Mouse (Mus musculus) heart, embryonic 10.5 days (tissue): Measurements from ENCODE around the gene Ssbp3. TPM values are rescaled to one million over a fixed set of nuclear protein-coding genes. Genes with fewer than 3 reads are reported as not detected.

Experiments used
- DNase-seq: peaks from one replicate; pipeline ENCODE4 v3.0.0-alpha.2; 2017; ENCODE audit warnings: low spot score
- H3K27ac ChIP-seq: fragments of 300-500 bp; sonication (generic); 2 replicates; pipeline ENCODE4 v1.5.1; 2016; ENCODE audit warnings: mild to moderate bottlenecking
- H3K27me3 ChIP-seq: fragments of 300-500 bp; sonication (generic); 2 replicates; pipeline ENCODE4 v1.6.1; 2016; ENCODE audit warnings: mild to moderate bottlenecking; ENCODE audit not compliant: poor library complexity, insufficient read depth, severe bottlenecking
- H3K36me3 ChIP-seq: fragments of 300-500 bp; sonication (generic); 2 replicates; pipeline ENCODE4 v1.6.1; 2016; ENCODE audit warnings: mild to moderate bottlenecking, moderate library complexity
- H3K4me1 ChIP-seq: fragments of 300-500 bp; sonication (generic); 2 replicates; pipeline ENCODE4 v1.6.1; 2016; ENCODE audit warnings: mild to moderate bottlenecking
- H3K4me3 ChIP-seq: fragments of 300-500 bp; sonication (generic); 2 replicates; pipeline ENCODE4 v1.5.1; 2016; ENCODE audit warnings: mild to moderate bottlenecking, moderate library complexity
- H3K9me3 ChIP-seq: fragments of 300-500 bp; sonication (generic); 2 replicates; pipeline ENCODE4 v1.6.1; 2016; ENCODE audit warnings: mild to moderate bottlenecking, moderate library complexity
- WGBS: fragments of 180-500 bp; shearing (Covaris S2); methylation state at CpG from one replicate; pipeline ENCODE4 v1.1.7; 2016; 5-methylcytosine and 5-hydroxymethylcytosine counted together
- polyA plus RNA-seq: library from polyadenylated mRNA; unstranded; fragments of >200 nt; fragmentation: Nextera tagmentation; extraction: Ambion mirVana; gene quantifications from 2 replicates; pipeline ENCODE4 v1.2.1, GENCODE M21; 2016

The Ssbp3 gene
- polyA plus RNA-seq, 1 experiment from 2014 or later, result 139 TPM

DNA sequence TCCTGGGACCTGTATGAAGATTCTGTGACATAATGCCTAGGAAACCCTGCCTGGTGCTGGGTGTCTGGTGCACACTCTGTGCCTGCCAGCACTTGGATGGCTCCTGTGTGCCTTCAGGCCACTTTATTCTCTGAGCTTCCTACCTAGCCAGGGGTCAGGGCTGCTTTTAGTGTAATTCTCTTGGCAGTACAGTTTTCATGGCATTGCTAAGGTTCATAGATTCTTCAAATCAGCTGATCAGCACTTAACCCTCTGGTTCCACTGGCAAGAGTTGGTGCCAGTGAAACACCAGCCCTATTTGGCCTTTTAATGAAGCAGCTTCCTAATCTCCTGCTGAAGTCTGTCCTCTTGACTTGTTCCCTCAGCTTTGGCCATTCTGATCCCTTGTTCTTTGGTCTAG, 106.8 kb downstream of the Ssbp3 start:
- H3K27ac ChIP-seq, result no peak overlapping the region
- no peaks in the 10 kb centered on the region for H3K27me3 ChIP-seq
- peaks cover 88% of the 10 kb centered on the region for H3K4me1 ChIP-seq
- 0 out of 2 replicates have a peak, but pooled peaks cover 5% of the 10 kb centered on the region for H3K36me3 ChIP-seq
- no peak overlapping the region for H3K4me3 ChIP-seq
- no peak for DNase-seq
- H3K9me3 ChIP-seq, result no peaks in the 10 kb centered on the region

DNA sequence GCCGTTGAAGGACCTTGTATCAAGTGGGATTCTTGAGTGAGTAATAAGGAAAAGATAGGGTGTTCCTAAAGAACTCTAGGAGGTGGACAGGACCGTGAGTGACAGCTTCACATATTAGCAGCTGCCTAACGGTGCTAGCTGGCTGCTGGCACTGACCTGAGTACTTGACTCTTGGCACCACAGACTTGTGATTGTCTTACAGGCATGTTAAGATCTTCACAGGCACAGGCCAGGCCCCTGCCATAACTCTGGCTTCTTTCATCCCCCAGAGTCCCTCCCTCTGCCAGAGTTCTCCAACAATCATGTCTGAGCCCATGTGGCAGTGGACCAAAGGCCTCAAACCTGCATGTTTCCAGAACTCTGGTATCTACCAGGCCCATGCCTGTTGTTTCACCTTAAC, 108.0 kb downstream of the Ssbp3 start:
- H3K4me1 ChIP-seq, result peaks cover 75% of the 10 kb centered on the region
- no peaks in the 10 kb centered on the region for H3K27me3 ChIP-seq
- H3K4me3 ChIP-seq, result no peak overlapping the region
- H3K36me3 ChIP-seq, result peaks cover 10% of the 10 kb centered on the region; the same call in 1 of the 2 replicates
- no peak for DNase-seq
- WGBS, result 63% methylated on average over 3 of the region's 3 CpGs
- no peak overlapping the region for H3K27ac ChIP-seq
- H3K9me3 ChIP-seq, result no peaks in the 10 kb centered on the region

DNA sequence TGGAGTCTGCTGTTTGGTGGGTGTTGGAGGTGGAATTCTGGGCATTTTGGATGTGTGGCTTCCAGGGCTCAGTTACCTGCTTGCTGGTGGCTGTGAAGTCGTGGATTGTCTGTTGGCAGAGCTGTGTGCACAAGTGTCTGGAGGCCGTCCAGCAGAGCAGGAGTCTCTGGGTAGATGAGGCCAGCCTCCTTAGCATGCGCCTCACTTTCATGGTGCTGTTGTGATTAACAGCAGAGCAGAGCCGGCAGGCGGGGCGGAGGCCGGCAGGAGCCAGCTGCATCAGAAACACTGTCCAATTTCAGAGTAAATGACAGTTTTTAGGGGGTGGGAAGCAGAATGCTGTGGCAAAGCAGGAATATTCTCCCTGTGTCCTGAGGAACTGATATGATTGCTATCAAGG, 108.5 kb downstream of the Ssbp3 start:
- no peak for DNase-seq
- no peaks in the 10 kb centered on the region for H3K27me3 ChIP-seq
- H3K4me3 ChIP-seq, result no peak overlapping the region
- 57% methylated on average over 7 of the region's 7 CpGs for WGBS
- H3K9me3 ChIP-seq, result no peaks in the 10 kb centered on the region
- no peak overlapping the region for H3K27ac ChIP-seq
- peaks cover 7% of the 10 kb centered on the region; the same call in 1 of the 2 replicates for H3K36me3 ChIP-seq
- H3K4me1 ChIP-seq, result peaks cover 70% of the 10 kb centered on the region

DNA sequence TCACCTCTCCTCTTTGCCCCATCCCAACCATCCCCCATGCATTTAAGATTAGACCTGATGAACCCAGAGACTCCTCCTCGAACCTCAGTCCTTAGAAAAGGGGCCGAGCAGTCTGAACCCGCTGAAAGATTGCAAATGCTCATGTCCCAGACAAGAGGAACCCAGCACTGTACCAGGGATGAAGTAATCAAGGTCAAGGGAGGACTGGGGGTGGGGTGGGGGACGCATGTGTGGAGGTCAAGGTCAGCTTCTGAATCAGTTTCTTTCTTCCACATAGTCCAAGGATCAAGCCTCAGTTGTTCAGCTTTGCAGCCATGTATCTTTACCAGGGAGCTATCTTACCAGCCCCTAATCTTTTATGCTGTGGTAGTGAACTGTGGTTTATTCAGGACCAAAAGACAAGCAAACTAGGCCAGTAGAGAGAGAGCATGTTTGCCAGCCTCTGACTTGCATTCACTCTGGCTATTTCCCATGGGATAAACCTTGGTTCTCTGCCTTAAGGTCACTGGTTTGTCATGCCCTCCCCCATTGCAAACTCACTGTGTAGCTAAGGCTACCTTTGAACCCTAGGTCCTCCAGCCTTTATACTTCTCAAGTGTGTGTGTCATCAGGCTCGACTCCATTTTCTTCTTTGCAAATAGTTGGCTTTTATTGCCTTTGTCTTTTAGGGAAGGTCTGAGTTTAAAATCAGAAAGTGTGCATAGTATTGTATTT, 109.9 kb downstream of the Ssbp3 start:
- no peak overlapping the region for H3K27ac ChIP-seq
- no peaks in the 10 kb centered on the region for H3K27me3 ChIP-seq
- H3K36me3 ChIP-seq, result peaks cover 11% of the 10 kb centered on the region
- H3K9me3 ChIP-seq, result no peaks in the 10 kb centered on the region
- peaks cover 66% of the 10 kb centered on the region for H3K4me1 ChIP-seq
- 58% methylated on average over 5 of the region's 5 CpGs for WGBS
- no peak overlapping the region for H3K4me3 ChIP-seq
- DNase-seq, result no peak

DNA sequence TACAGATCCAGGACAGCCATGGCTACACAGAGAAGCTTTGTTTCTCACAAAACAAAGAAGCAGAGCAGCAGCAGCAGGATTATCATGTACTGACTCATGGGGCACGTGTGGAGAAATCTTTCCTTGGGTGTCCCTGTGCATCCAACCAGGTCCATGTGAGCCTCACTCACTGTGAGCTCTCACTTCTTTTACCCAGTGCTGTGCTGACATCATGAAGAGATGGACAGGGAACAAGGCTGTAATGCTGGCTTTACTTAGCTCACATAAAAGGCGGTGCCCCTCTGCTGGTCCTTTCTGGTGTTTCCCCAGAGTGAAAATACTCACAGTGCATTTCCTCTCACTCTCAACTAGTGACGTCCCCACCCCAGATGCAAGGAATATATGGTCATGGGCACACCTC, 111.0 kb downstream of the Ssbp3 start:
- 70% methylated on average over 3 of the region's 3 CpGs for WGBS
- peaks cover 59% of the 10 kb centered on the region for H3K4me1 ChIP-seq
- DNase-seq, result no peak
- H3K36me3 ChIP-seq, result peaks cover 12% of the 10 kb centered on the region
- no peaks in the 10 kb centered on the region for H3K27me3 ChIP-seq
- H3K4me3 ChIP-seq, result no peak overlapping the region
- no peak overlapping the region for H3K27ac ChIP-seq
- H3K9me3 ChIP-seq, result no peaks in the 10 kb centered on the region

DNA sequence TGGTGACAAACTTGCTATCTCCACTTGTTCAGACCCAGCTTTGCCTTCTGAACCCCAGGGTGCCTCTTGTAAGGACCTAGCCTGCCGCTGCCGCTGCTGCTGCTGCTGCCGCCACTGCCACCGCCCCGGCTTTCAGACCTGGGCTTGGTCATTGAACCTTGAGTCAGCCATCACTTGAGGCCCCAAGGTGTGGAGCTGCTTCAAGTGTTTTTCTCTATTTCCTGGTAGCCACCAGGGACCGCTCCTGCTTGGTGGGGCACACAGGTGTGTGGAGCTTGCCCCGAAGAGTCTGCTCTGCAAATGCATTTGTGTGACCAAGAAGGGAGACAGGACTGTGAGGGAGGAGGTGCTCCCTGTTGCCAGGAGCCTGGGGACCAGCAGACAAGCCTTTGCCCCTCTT, 114.4 kb downstream of the Ssbp3 start:
- peaks cover 34% of the 10 kb centered on the region for H3K36me3 ChIP-seq
- no peaks in the 10 kb centered on the region for H3K9me3 ChIP-seq
- H3K27ac ChIP-seq, result no peak overlapping the region
- peaks cover 29% of the 10 kb centered on the region for H3K4me1 ChIP-seq
- H3K27me3 ChIP-seq, result no peaks in the 10 kb centered on the region
- WGBS, result 80% methylated on average over 7 of the region's 7 CpGs
- no peak for DNase-seq
- H3K4me3 ChIP-seq, result no peak overlapping the region

DNA sequence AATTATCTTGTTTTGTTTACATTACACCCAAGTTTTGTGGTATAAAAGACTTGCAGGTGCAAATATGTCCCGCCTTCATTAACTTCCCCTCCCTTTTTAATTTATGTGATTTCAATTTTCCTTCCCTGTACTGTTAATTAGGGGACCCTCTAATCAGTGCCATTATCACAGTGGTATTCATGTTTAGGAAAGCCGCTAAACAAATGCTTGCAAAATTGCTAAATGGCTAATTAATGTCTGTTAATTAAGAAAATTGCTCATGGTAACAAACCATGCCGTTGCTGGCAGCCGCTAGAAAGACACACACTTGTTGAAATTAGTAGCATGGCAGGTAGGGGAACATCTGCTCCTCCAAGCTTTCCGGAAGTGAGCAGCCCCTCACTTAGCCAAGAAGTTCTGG, 114.9 kb downstream of the Ssbp3 start:
- 96% methylated on average over 5 of the region's 5 CpGs for WGBS
- Histone ChIP-seq H3K27me3 (no peaks in the 10 kb centered on the region), H3K27ac (no peak overlapping the region), H3K4me3 (no peak overlapping the region), H3K4me1 (peaks cover 24% of the 10 kb centered on the region; the same call in 1 of the 2 replicates), H3K9me3 (no peaks in the 10 kb centered on the region), H3K36me3 (peaks cover 39% of the 10 kb centered on the region)
- no peak for DNase-seq

DNA sequence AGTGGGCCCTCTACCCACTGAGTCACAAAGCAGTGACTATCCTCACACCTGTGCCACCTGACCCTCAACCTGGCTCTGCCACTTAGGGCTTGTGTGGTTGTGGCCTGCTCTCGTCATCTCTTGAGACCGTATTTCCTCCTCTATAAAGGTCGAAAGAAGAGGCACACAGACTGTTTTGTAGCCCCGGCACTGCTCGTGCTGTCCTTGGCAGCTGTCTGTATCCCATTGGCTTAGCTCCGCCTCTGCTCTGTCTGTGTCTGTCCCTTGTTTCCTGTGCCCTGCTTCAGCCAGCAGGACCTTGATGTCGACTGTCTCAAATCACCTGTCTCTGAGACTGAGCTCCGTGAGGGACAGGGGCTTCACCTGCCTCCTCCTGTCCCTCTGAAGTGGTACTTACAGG, 116.0 kb downstream of the Ssbp3 start:
- H3K27me3 ChIP-seq, result no peaks in the 10 kb centered on the region
- H3K9me3 ChIP-seq, result no peaks in the 10 kb centered on the region
- WGBS, result 59% methylated on average over 8 of the region's 8 CpGs
- no peak overlapping the region for H3K4me3 ChIP-seq
- no peak overlapping the region for H3K27ac ChIP-seq
- H3K36me3 ChIP-seq, result peaks cover 50% of the 10 kb centered on the region
- no peak for DNase-seq
- peaks cover 17% of the 10 kb centered on the region; the same call in 1 of the 2 replicates for H3K4me1 ChIP-seq

DNA sequence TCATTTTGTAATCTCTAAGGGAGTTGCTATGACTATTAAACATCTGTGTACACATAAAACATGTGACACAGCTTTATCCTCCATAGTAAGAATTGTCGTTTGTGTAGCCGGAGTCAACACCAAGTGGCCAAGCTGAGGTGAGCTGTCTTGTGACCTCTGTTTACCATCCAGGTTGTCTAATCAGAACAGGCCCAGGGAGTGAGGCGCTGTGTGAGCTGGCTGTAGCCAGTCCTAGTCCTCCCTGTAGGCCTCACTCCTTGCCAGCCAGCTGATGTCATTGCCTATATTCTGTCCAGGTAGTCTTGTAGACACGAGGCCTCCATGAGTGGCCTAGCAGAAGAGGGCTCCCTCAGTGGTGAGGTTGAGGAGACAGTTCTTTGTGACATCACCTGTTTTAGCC, 125.2 kb downstream of the Ssbp3 start:
- 90% methylated on average over 4 of the region's 4 CpGs for WGBS
- no peaks in the 10 kb centered on the region for H3K27me3 ChIP-seq
- H3K4me1 ChIP-seq, result peaks cover 13% of the 10 kb centered on the region
- H3K27ac ChIP-seq, result no peak overlapping the region
- no peaks in the 10 kb centered on the region for H3K9me3 ChIP-seq
- H3K36me3 ChIP-seq, result peaks cover 94% of the 10 kb centered on the region
- no peak for DNase-seq
- H3K4me3 ChIP-seq, result no peak overlapping the region

DNA sequence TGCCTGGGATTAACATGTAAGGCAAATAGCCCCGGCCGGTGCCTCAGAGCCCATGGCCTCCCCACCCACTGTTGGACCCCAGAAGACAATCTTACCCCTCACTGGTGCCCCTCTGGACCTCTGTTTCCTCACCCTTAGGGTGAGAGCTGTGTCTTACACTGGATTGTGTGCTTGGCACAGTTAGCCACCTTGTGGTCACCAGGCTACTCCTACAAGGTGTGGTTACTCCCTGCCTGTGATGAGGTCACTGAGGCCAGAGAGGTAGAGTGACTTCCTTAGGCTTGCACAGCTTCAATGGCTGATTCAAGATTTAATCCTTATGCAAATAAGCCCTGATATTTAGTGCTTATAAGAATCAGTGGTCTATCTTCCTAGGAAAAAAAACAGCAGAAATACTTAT, 126.5 kb downstream of the Ssbp3 start:
- H3K4me1 ChIP-seq, result peaks cover 13% of the 10 kb centered on the region
- no peak for DNase-seq
- H3K27me3 ChIP-seq, result no peaks in the 10 kb centered on the region
- H3K36me3 ChIP-seq, result peaks cover 94% of the 10 kb centered on the region
- H3K4me3 ChIP-seq, result no peak overlapping the region
- 93% methylated on average over 2 of the region's 2 CpGs for WGBS
- H3K9me3 ChIP-seq, result no peaks in the 10 kb centered on the region
- no peak overlapping the region for H3K27ac ChIP-seq

DNA sequence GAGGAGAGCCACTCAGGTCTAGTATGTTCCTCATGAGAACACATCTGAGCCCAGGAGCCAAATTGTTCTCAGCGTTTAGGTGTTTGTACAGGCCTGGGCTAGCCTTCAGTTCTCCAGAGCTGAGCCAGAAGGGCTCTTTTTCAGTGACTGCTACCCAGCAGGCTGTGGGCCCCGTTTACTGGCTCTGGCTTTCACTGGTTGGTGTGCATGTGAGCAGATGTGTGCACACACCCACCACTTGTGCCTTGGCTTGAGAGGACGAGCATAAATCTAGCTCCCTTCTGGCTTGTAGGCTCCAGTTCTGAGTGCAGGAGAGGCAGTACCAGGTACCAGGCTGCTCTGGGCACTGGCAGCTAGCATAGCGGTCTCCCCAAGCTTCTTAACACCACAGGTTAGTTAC, 127.8 kb downstream of the Ssbp3 start:
- Histone ChIP-seq H3K4me3 (no peak overlapping the region), H3K27ac (no peak overlapping the region), H3K9me3 (no peaks in the 10 kb centered on the region), H3K4me1 (peaks cover 13% of the 10 kb centered on the region), H3K36me3 (peaks cover 92% of the 10 kb centered on the region), H3K27me3 (no peaks in the 10 kb centered on the region)
- 82% methylated on average over 4 of the region's 4 CpGs for WGBS
- DNase-seq, result no peak

DNA sequence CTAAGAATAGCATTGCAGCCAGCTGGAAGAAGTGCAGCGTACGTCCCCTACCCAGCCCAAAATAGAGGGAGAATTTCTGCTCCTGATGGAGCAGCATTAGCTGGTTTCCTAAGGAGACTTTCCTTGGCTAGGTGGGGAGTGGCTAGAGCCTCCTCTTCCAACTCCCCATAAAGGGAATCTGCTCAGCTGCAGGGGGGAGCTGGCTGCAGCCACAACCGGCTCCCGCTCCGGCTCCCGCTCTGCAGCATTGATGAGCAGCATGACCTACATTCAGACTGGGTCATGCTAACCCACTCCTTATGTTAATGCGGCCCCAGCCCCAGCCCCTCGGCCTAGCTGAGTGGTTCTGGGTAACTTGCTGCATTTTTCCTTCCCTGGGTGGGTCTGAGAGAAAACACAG, 128.8 kb downstream of the Ssbp3 start:
- DNase-seq, result no peak
- Histone ChIP-seq H3K4me3 (no peak overlapping the region), H3K9me3 (no peaks in the 10 kb centered on the region), H3K4me1 (peaks cover 13% of the 10 kb centered on the region), H3K27me3 (no peaks in the 10 kb centered on the region), H3K27ac (no peak overlapping the region), H3K36me3 (peaks cover 93% of the 10 kb centered on the region)
- 74% methylated on average over 8 of the region's 8 CpGs for WGBS

DNA sequence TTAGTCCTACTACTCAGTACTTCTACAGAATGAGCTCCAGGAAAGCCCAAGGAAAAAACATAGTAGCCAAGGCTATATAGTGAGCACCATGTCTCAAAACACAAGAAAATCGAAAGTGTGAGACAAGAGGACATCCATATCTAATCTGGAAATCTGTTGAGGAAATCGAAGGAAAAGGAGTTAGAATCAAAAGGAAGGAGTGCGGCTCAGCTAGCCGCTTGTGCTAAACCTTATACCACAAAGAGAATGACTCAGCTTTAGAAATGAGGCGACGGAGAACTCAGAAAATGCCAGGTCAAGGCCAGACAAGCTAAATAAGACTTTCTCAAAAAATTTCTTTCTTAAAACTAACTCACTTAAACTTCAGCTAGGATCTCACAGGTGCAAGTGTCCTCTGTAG, 131.8 kb downstream of the Ssbp3 start:
- H3K9me3 ChIP-seq, result no peaks in the 10 kb centered on the region
- DNase-seq, result no peak
- H3K27ac ChIP-seq, result no peak overlapping the region
- 89% methylated on average over 6 of the region's 6 CpGs for WGBS
- H3K4me3 ChIP-seq, result no peak overlapping the region
- H3K27me3 ChIP-seq, result no peaks in the 10 kb centered on the region
- H3K4me1 ChIP-seq, result peaks cover 13% of the 10 kb centered on the region
- H3K36me3 ChIP-seq, result peaks cover 94% of the 10 kb centered on the region

DNA sequence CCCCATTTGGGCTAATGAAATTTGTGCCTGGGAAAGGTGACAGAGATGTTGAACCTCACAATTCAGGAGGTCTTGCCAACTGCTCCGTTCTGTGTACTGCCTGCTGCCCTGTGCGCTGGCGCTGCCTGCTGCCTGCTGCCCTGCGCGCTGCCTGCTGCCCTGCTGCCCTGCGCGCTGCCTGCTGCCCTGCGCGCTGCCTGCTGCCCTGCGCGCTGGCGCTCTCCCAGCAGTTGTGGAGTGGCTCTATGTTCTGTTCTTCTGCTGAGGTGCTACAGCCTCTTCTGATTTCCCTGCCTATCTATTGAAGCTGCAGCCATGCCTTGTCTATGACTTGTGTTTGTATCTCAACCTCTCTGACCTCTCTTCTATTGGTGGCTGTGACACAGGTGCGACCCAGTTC, 134.7 kb downstream of the Ssbp3 start:
- H3K4me3 ChIP-seq, result no peak overlapping the region
- H3K27ac ChIP-seq, result no peak overlapping the region
- H3K4me1 ChIP-seq, result no peaks in the 10 kb centered on the region
- peaks cover 87% of the 10 kb centered on the region for H3K36me3 ChIP-seq
- no peaks in the 10 kb centered on the region for H3K27me3 ChIP-seq
- DNase-seq, result no peak
- H3K9me3 ChIP-seq, result no peaks in the 10 kb centered on the region
- 97% methylated on average over 13 of the region's 13 CpGs for WGBS
